Mouse (Mus musculus) kidney, embryonic 16.5 days (tissue): ENCODE data around the gene Maml2. TPM values are rescaled to one million over a fixed set of nuclear protein-coding genes. Genes with fewer than 3 reads are reported as not detected.

Experiments used
- ATAC-seq: fragments of 200-750 bp; cut with Nextera tagmentation; 2 replicates; pipeline ENCODE4 v1.8.0; 2017; ENCODE audit warnings: moderate TSS enrichment; ENCODE audit not compliant: low FRiP score, low TSS enrichment
- H3K27ac ChIP-seq: fragments of 300-500 bp; sonication (generic); 2 replicates; pipeline ENCODE4 v1.5.1; 2014; ENCODE audit warnings: low read length
- H3K27me3 ChIP-seq: fragments of 300-500 bp; sonication (generic); 2 replicates; pipeline ENCODE4 v1.6.1; 2014; ENCODE audit warnings: low read length, control low read depth, mixed read lengths; ENCODE audit not compliant: insufficient read depth
- H3K36me3 ChIP-seq: fragments of 300-500 bp; sonication (generic); 2 replicates; pipeline ENCODE4 v1.6.1; 2014; ENCODE audit warnings: low read length, control low read depth, mixed read lengths; ENCODE audit not compliant: insufficient read depth
- H3K4me1 ChIP-seq: fragments of 300-500 bp; sonication (generic); 2 replicates; pipeline ENCODE4 v1.6.1; 2014; ENCODE audit warnings: low read length, control low read depth, mixed read lengths; ENCODE audit not compliant: insufficient read depth
- H3K4me2 ChIP-seq: fragments of 300-500 bp; sonication (generic); replicated peaks from 2 replicates; pipeline ENCODE4 v1.6.1; 2014; ENCODE audit warnings: low read depth, low read length
- H3K4me3 ChIP-seq: fragments of 300-500 bp; sonication (generic); 2 replicates; pipeline ENCODE4 v1.5.1; 2014; ENCODE audit warnings: mild to moderate bottlenecking, low read length
- H3K9ac ChIP-seq: fragments of 300-500 bp; sonication (generic); replicated peaks from 2 replicates; pipeline ENCODE4 v1.6.1; 2014; ENCODE audit warnings: low read length
- H3K9me3 ChIP-seq: fragments of 300-500 bp; sonication (generic); 2 replicates; pipeline ENCODE4 v1.6.1; 2016; ENCODE audit warnings: low read length, control low read depth
- WGBS: fragments of 180-500 bp; shearing (Covaris S2); extraction: QIAGEN DNeasy Blood & Tissue Kit; methylation state at CpG from one replicate; pipeline ENCODE4 v1.1.7; 2014; 5-methylcytosine and 5-hydroxymethylcytosine counted together
- polyA plus RNA-seq: library from polyadenylated mRNA; unstranded; fragments of >200 nt; fragmentation: Nextera tagmentation; extraction: Ambion mirVana; gene quantifications from 2 replicates; pipeline ENCODE4 v1.2.1, GENCODE M21; 2015

Maml2 gene
- polyA plus RNA-seq, 1 experiment from 2014 or later, result 10.0 TPM

DNA sequence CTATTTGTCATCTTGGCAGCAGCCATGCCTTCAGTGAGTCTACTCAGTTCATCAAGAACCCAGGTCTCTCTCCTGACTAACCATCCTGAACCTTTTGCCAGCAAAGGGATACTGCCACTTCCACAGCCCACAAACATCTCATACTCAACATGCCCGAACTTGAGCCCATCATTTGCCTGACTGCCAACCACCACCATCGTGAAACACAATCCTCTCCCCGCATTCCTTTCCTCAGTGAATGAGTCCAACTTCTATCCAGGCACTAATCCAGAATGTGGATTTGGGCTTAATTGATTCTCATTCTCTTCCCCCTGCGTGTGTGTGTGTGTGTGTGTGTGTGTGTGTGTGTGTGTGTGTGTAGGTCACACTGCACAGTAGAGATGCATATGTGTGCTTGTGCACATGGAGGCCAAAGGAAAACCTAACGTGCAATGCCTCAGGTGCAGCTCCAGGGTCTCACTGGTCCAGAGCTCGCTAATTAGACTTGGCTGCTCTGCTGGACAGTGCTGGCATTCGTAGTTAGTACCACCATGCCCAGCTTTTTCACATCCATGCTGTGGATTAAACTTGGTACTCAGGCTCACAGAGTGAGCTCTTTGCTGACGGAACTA is 305.9 kb downstream of the Maml2 start:
- H3K9me3 ChIP-seq, result no peaks in the 10 kb centered on the region
- 79% methylated on average over 8 of the region's 8 CpGs for WGBS

DNA sequence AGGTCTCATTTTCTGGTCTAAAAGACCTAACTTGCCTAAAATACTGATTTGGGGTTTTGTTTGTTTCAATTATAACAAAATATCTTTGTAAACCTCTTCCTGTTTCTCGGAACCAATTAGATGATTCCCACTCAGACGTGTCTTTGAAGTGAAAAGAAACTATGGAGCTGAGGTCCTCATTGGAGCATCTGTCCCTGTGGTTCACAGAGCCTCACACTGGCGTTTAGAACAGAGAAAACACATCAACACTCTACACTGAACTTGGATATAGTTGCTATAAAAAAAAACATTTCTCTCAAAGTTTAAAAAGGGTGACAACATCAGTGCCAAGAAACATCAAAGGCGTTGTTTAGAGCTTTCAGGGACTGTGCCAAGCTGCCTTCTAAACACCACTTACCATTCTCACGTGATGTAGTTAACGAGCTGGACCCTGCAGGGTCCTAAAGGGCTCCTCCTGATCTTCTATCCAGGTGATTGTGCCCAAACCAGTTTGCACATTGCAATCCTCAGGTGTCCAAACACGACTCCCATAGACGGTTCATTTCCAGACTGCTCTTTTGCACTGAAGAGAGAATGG is 309.9 kb downstream of the Maml2 start:
- ATAC-seq, result no peak
- 71% methylated on average over 8 of the region's 8 CpGs for WGBS

More for the DNA sequence above, 305.9 kb downstream of the Maml2 start:
- Histone ChIP-seq H3K9ac (no peak overlapping the region), H3K4me3 (no peak overlapping the region), H3K36me3 (no peaks in the 10 kb centered on the region), H3K4me1 (no peaks in the 10 kb centered on the region), H3K27me3 (no peaks in the 10 kb centered on the region), H3K4me2 (no peak overlapping the region), H3K27ac (no peak overlapping the region)
- ATAC-seq, result no peak

DNA sequence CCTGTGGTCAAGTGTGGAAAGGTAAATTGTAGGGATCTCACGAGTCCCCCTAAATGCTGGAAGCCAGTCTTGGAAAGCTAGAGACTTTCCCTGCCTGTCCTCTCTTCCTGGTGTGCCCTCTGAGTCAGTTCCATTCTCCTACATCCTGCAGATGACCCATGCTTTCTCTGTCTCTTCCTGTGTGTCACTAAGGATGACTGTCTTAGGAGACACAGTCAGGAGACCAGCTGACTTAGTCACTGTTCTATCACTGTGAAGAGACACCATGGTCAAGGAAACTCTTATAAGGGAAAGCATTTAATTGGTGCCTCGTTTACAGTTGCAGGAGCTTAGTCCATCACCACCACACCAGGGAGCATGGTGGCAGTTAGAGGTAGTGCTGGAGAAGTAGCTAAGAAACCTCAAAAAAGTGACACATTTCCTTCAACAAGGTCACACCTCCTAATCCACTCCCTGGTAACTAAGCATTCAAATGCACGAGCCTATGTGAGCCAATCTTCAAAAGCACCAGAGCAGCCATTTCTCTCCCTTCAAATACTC is 310.8 kb downstream of the Maml2 start:
- 68% methylated on average over 3 of the region's 3 CpGs for WGBS
- ATAC-seq, result no peak
- H3K9ac ChIP-seq, result no peak overlapping the region
- no peaks in the 10 kb centered on the region for H3K36me3 ChIP-seq
- no peak overlapping the region for H3K4me2 ChIP-seq
- no peaks in the 10 kb centered on the region for H3K27me3 ChIP-seq
- H3K4me3 ChIP-seq, result no peak overlapping the region
- peaks cover 11% of the 10 kb centered on the region for H3K4me1 ChIP-seq
- H3K9me3 ChIP-seq, result no peaks in the 10 kb centered on the region
- no peak overlapping the region for H3K27ac ChIP-seq

More for the DNA sequence above, 309.9 kb downstream of the Maml2 start:
- no peak overlapping the region for H3K4me2 ChIP-seq
- no peaks in the 10 kb centered on the region for H3K36me3 ChIP-seq
- no peak overlapping the region for H3K9ac ChIP-seq
- no peaks in the 10 kb centered on the region for H3K9me3 ChIP-seq
- no peak overlapping the region for H3K4me3 ChIP-seq
- peaks cover 6% of the 10 kb centered on the region; the same call in 1 of the 2 replicates for H3K4me1 ChIP-seq
- no peaks in the 10 kb centered on the region for H3K27me3 ChIP-seq
- H3K27ac ChIP-seq, result no peak overlapping the region

DNA sequence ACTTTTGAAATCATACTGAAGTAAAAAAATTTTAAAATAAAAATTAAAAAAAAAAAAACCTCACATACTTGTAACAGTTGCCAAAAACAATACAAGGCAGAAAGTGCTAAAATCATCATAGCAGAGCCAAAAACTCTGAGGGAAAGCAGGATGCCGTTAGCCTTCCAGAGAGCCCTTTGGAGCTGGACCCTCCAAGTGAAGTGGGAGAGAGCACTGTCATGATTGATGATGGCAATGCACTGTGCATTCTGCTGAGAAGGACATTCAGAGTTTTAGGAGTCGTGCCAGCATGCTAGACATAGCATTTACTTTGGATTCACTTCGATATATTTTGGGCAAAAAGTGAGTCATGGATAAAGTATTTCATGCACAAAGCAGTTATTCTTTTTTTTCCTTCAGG is 313.8 kb downstream of the Maml2 start:
- 50% methylated on average over 3 of the region's 3 CpGs for WGBS
- H3K4me1 ChIP-seq, result peaks cover 14% of the 10 kb centered on the region
- H3K9me3 ChIP-seq, result no peaks in the 10 kb centered on the region
- H3K9ac ChIP-seq, result no peak overlapping the region
- no peaks in the 10 kb centered on the region for H3K36me3 ChIP-seq
- H3K27me3 ChIP-seq, result no peaks in the 10 kb centered on the region
- ATAC-seq, result peak; percentile 72
- H3K4me3 ChIP-seq, result no peak overlapping the region
- H3K27ac ChIP-seq, result peak overlapping the region; percentile 61; the same call in 1 of the 2 replicates
- H3K4me2 ChIP-seq, result no peak overlapping the region

DNA sequence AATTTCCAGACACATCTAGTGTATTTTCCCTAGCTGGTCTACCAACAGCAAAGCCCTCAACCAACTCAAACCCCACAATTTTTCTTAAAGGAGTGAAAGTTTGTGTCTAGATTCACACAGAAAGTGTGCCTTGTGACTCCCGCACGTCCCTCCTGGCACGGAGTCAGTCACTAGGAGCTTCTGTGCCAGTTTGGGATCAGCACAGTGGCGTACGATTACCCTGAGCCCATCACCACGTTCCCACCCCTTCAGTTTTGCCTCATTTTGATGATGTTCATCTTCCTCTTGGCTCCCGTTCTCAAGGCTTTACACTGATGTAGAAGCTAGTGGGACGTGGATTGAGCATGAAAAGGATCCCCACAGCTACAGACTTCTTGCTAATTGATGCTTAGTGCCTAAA is 314.6 kb downstream of the Maml2 start:
- 81% methylated on average over 8 of the region's 8 CpGs for WGBS
- Histone ChIP-seq H3K27me3 (no peaks in the 10 kb centered on the region), H3K4me2 (no peak overlapping the region), H3K9ac (no peak overlapping the region), H3K9me3 (no peaks in the 10 kb centered on the region), H3K36me3 (no peaks in the 10 kb centered on the region), H3K4me3 (no peak overlapping the region), H3K27ac (peak overlapping the region; percentile 20; the same call in 1 of the 2 replicates), H3K4me1 (peaks cover 20% of the 10 kb centered on the region)
- ATAC-seq, result no peak

DNA sequence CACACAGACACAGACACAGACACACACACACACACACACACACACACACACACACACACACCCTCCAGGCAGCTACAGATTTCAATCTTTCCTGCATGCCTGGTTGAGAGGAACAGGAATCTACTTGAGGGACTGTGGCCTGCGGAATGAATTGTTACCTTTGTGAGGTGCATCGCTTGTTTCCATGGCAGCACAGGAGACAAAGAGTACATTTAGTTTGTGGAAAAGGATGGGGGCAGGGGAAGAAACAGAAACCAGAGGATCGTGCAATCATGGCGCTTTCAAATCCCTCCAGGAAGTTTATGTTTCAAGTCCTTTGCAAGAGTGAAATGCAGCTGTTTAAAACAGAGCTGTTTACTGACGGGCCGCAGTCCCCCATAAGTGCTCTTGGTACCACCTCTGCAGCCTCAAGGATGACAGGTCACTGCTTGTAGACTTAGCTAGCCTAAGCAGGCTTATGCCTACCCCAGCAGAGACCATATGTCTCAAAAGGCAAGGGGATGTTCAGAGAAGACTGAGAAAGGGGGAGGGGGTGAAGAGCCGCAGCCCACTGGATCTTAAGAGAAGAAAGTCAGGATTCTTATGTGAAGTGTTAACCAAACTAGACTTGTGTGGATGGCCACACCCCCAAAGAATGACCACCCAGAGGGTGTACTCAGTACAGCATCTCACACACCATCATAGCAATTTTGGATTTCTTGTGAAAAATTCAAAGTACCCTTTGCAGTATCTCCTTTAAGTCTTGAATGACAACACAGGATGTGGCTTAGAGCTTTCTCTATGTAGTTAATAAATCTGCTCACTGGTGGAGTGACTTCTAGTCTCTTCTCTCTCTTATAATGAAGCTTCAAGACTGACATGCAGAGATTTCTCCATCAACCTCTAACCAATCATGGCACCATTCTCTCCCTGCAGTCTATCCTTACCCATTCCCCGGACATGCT is 315.8 kb downstream of the Maml2 start:
- ATAC-seq, result peak; percentile 43
- 46% methylated on average over 8 of the region's 8 CpGs for WGBS

DNA sequence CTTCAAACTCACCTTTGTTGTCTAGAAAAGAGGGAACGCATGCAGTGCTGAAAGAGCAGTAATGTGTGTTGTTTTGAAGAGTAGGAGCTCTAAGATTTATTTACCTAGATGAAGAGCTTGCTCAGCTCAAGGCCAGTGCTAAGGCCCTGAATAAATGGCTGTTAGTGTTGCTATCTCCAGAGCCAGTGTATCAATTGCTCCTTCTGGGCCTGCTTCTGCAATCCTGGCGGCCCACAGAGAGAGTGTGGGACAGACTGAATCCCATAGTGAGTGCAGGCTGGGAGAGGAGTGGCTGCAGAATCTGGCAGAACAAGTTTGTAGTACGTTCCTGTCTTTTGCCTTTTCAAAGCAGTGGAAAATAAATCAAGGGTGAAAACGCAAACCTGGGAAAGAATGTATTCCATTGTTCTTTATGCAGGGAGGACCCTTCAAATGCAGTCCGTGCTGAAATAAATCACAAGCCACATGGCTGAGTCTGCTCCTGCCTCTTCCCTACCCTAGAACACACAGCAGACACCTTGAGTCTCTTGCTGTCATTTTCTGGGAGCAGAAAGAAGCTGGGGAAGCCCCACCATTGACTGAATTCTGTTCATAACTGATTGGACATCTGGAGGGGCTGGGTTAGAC is 318.7 kb downstream of the Maml2 start:
- Histone ChIP-seq H3K9ac (no peak overlapping the region), H3K27ac (peak overlapping the region; percentile 54), H3K36me3 (0 out of 2 replicates have a peak, but pooled peaks cover 3% of the 10 kb centered on the region), H3K4me1 (peaks cover 20% of the 10 kb centered on the region), H3K4me3 (no peak overlapping the region), H3K27me3 (no peaks in the 10 kb centered on the region), H3K9me3 (0 out of 2 replicates have a peak, but pooled peaks cover 4% of the 10 kb centered on the region), H3K4me2 (no peak overlapping the region)
- ATAC-seq, result no peak
- 39% methylated on average over 5 of the region's 5 CpGs for WGBS

More for the DNA sequence above, 315.8 kb downstream of the Maml2 start:
- H3K4me3 ChIP-seq, result no peak overlapping the region
- H3K9me3 ChIP-seq, result no peaks in the 10 kb centered on the region
- H3K4me2 ChIP-seq, result no peak overlapping the region
- H3K27ac ChIP-seq, result peak overlapping the region; percentile 19
- H3K27me3 ChIP-seq, result no peaks in the 10 kb centered on the region
- H3K9ac ChIP-seq, result no peak overlapping the region
- no peaks in the 10 kb centered on the region for H3K36me3 ChIP-seq
- peaks cover 20% of the 10 kb centered on the region for H3K4me1 ChIP-seq

DNA sequence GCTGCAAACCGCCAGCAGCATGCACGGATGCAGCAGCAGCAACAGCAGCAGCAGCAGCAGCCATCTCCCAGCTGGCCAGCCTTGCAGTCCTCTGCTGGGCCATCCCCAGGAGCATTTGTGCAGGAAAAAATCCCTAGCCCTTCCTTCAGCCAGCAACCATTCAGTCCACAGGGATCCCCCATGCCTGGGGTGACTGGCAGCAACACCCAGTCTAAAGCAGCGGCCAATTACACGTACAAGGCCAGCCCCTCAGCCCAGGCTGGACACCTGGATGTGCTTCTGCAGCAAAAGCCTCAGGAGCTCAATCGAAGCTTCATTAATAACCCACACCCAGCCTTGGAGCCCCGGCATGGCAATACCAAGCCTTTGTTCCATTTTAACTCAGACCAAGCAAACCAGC is 323.0 kb downstream of the Maml2 start:
- 87% methylated on average over 6 of the region's 6 CpGs for WGBS
- Histone ChIP-seq H3K9me3 (0 out of 2 replicates have a peak, but pooled peaks cover 4% of the 10 kb centered on the region), H3K4me3 (no peak overlapping the region), H3K4me1 (peaks cover 7% of the 10 kb centered on the region; the same call in 1 of the 2 replicates), H3K4me2 (no peak overlapping the region), H3K9ac (no peak overlapping the region), H3K27me3 (no peaks in the 10 kb centered on the region), H3K36me3 (0 out of 2 replicates have a peak, but pooled peaks cover 5% of the 10 kb centered on the region), H3K27ac (no peak overlapping the region)
- no peak for ATAC-seq

DNA sequence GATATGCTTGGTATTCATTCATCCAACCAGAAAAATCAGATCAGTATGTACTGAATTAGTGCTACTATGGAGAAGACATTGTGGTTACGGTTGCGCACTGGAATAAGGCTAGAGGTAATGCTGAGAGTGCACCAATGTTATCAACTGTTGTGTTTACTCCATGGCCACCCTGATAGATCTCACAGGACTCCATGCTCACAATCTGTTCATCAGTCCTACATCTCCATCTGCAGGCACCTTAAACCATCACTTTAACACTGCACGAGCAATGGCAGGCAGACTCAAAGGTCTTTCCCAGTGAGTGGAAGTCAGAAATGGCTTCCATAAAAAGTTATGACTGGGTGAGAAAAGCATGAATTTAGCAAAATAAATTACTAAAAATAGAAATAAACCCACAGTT is 324.2 kb downstream of the Maml2 start:
- WGBS, result 81% methylated on average over 3 of the region's 3 CpGs
- ATAC-seq, result peak; percentile 42; the same call in 1 of the 2 replicates
- Histone ChIP-seq H3K4me2 (no peak overlapping the region), H3K4me1 (peaks cover 4% of the 10 kb centered on the region; the same call in 1 of the 2 replicates), H3K9me3 (0 out of 2 replicates have a peak, but pooled peaks cover 4% of the 10 kb centered on the region), H3K4me3 (no peak overlapping the region), H3K27ac (no peak overlapping the region), H3K9ac (no peak overlapping the region), H3K27me3 (no peaks in the 10 kb centered on the region), H3K36me3 (0 out of 2 replicates have a peak, but pooled peaks cover 5% of the 10 kb centered on the region)
